Comparison of ENCODE assay signal across 22 mouse cellular contexts in the genomic region with DNA sequence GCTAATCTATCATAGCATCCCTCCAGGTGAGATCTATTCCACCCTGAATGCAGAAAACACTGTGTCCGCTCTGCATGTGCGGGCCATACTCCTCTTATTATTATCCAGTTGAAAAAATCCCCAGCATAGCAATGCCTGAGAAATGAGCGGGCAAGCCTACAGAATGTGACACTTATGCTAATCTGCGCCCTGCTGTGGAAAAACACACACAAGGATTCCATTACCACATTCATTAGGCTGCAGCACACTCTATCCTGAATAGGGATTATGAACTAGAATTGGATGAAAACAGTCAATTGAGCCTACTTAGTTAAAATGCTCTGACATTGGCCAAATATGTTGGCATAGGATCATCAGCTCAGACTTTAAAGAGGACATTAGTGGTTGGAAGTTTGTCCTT.
DNase-seq lines count a peak whose midpoint lies in the region; ATAC-seq and TF ChIP-seq lines count a peak whose summit lies in the region.
"Had no signal": no experiment of that assay in that cellular context is flagged by ENCODE, and none has a peak within 500 bp of the region (broad histone marks: within the 10 kb centered on the region; RNA-seq: fewer than 3 reads in every experiment).

No protein-coding gene starts in this region.

- 0 out of 2 replicates have a peak, but pooled peaks cover 2% of the 10 kb centered on the region for H3K4me1 ChIP-seq in forebrain, embryonic 11.5 days (replicated peaks; ENCODE audit: control insufficient read depth, insufficient read depth, low read length)
- no peaks in the 10 kb centered on the region for H3K4me1 ChIP-seq in forebrain, postnatal 0 days (ENCODE audit: insufficient read depth)
- H3K4me1 ChIP-seq in midbrain, embryonic 13.5 days (replicated peaks): peaks cover 14% of the 10 kb centered on the region
- H3K4me1 ChIP-seq in midbrain, embryonic 10.5 days: peaks cover 13% of the 10 kb centered on the region
- 0 out of 2 replicates have a peak, but pooled peaks cover 7% of the 10 kb centered on the region for H3K4me1 ChIP-seq in midbrain, embryonic 14.5 days (ENCODE audit: control insufficient read depth, insufficient read depth, low read length)
- H3K4me1 ChIP-seq: liver, embryonic 12.5 days had no signal

- TF ChIP-seq CTCF in forebrain, postnatal 0 days (IDR thresholded peaks at IDR 0.05; ENCODE audit: low read depth): no peak

- no peak overlapping the region for H3K27ac ChIP-seq in forebrain, embryonic 11.5 days (ENCODE audit: low read depth, low read length)
- H3K27ac ChIP-seq in forebrain, postnatal 0 days (ENCODE audit: low read depth, low read length): no peak overlapping the region
- no peak overlapping the region for H3K27ac ChIP-seq in midbrain, embryonic 13.5 days
- no peak overlapping the region for H3K27ac ChIP-seq in midbrain, embryonic 10.5 days (replicated peaks)
- H3K27ac ChIP-seq in midbrain, embryonic 14.5 days (replicated peaks; ENCODE audit: low read depth, low read length): no peak overlapping the region
- H3K27ac ChIP-seq: embryonic facial prominence, embryonic 12.5 days; layer of hippocampus, adult 2 months; limb, embryonic 13.5 days; liver, embryonic 12.5 days; neural tube, embryonic 15.5 days had no signal

- no peak overlapping the region for H3K9ac ChIP-seq in forebrain, embryonic 11.5 days (ENCODE audit: low read length)
- H3K9ac ChIP-seq in forebrain, postnatal 0 days: no peak overlapping the region
- no peak overlapping the region for H3K9ac ChIP-seq in midbrain, embryonic 13.5 days (replicated peaks)
- H3K9ac ChIP-seq in midbrain, embryonic 14.5 days (replicated peaks; ENCODE audit: low read length): no peak overlapping the region
- H3K9ac ChIP-seq: embryonic facial prominence, embryonic 12.5 days; limb, embryonic 13.5 days; liver, embryonic 12.5 days; neural tube, embryonic 15.5 days had no signal

- ATAC-seq in forebrain, embryonic 11.5 days (replicated peaks; ENCODE audit: low FRiP score): 0 out of 2 replicates have a peak, but pooled peaks have one; percentile 46
- ATAC-seq in forebrain, postnatal 0 days: no peak
- ATAC-seq in midbrain, embryonic 13.5 days: peak; percentile 60; the same call in 1 of the 2 replicates
- ATAC-seq in midbrain, embryonic 14.5 days (ENCODE audit: low FRiP score, low TSS enrichment): no peak
- ATAC-seq: intestine, postnatal 0 days; liver, embryonic 12.5 days had no signal

- 36% methylated on average over 4 of the region's 4 CpGs for WGBS in forebrain, embryonic 11.5 days
- 14% methylated on average over 4 of the region's 4 CpGs for WGBS in forebrain, postnatal 0 days
- WGBS in midbrain, embryonic 13.5 days: 33% methylated on average over 4 of the region's 4 CpGs
- 56% methylated on average over 4 of the region's 4 CpGs for WGBS in midbrain, embryonic 10.5 days
- WGBS in midbrain, embryonic 14.5 days: 27% methylated on average over 4 of the region's 4 CpGs

- intact Hi-C loops in heart, postnatal 14 days (cut with DNase I): no loop called here

- H3K36me3 ChIP-seq in forebrain, embryonic 11.5 days (ENCODE audit: control insufficient read depth, insufficient read depth, low read length): no peaks in the 10 kb centered on the region
- no peaks in the 10 kb centered on the region for H3K36me3 ChIP-seq in forebrain, postnatal 0 days (ENCODE audit: insufficient read depth)
- no peaks in the 10 kb centered on the region for H3K36me3 ChIP-seq in midbrain, embryonic 13.5 days
- H3K36me3 ChIP-seq in midbrain, embryonic 10.5 days: no peaks in the 10 kb centered on the region
- no peaks in the 10 kb centered on the region for H3K36me3 ChIP-seq in midbrain, embryonic 14.5 days (ENCODE audit: control insufficient read depth, insufficient read depth, low read length)
- H3K36me3 ChIP-seq: embryonic facial prominence, embryonic 12.5 days; limb, embryonic 13.5 days; liver, embryonic 12.5 days; neural tube, embryonic 15.5 days had no signal

- H3K4me3 ChIP-seq in forebrain, embryonic 11.5 days (ENCODE audit: low read depth, low read length): no peak overlapping the region
- no peak overlapping the region for H3K4me3 ChIP-seq in forebrain, postnatal 0 days (ENCODE audit: low read depth, low read length)
- no peak overlapping the region for H3K4me3 ChIP-seq in midbrain, embryonic 13.5 days (replicated peaks)
- H3K4me3 ChIP-seq in midbrain, embryonic 10.5 days: no peak overlapping the region
- no peak overlapping the region for H3K4me3 ChIP-seq in midbrain, embryonic 14.5 days (replicated peaks; ENCODE audit: low read depth, low read length)
- H3K4me3 ChIP-seq: embryonic facial prominence, embryonic 12.5 days; layer of hippocampus, adult 2 months; limb, embryonic 13.5 days; liver, embryonic 12.5 days; neural tube, embryonic 15.5 days had no signal

- no peaks in the 10 kb centered on the region for H3K9me3 ChIP-seq in forebrain, embryonic 11.5 days (ENCODE audit: control insufficient read depth, low read length)
- H3K9me3 ChIP-seq in forebrain, postnatal 0 days (ENCODE audit: low read length): no peaks in the 10 kb centered on the region
- no peaks in the 10 kb centered on the region for H3K9me3 ChIP-seq in midbrain, embryonic 13.5 days
- H3K9me3 ChIP-seq in midbrain, embryonic 10.5 days (replicated peaks): no peaks in the 10 kb centered on the region
- no peaks in the 10 kb centered on the region for H3K9me3 ChIP-seq in midbrain, embryonic 14.5 days (ENCODE audit: control insufficient read depth, low read length)
- H3K9me3 ChIP-seq: embryonic facial prominence, embryonic 12.5 days; limb, embryonic 13.5 days; liver, embryonic 12.5 days; neural tube, embryonic 15.5 days had no signal

- no peak overlapping the region for H3K4me2 ChIP-seq in forebrain, embryonic 11.5 days (ENCODE audit: low read depth, low read length, severe bottlenecking)
- no peak overlapping the region for H3K4me2 ChIP-seq in forebrain, postnatal 0 days (ENCODE audit: low read depth)
- H3K4me2 ChIP-seq in midbrain, embryonic 13.5 days (replicated peaks): no peak overlapping the region
- no peak overlapping the region for H3K4me2 ChIP-seq in midbrain, embryonic 14.5 days (ENCODE audit: low read length)
- H3K4me2 ChIP-seq: embryonic facial prominence, embryonic 12.5 days; heart, embryonic 11.5 days; limb, embryonic 13.5 days; liver, embryonic 12.5 days; neural tube, embryonic 15.5 days had no signal

- DNase-seq in forebrain, embryonic 11.5 days (ENCODE audit: low spot score): no peak
- DNase-seq in forebrain, postnatal 0 days: no peak
- DNase-seq in midbrain, embryonic 10.5 days (ENCODE audit: low spot score): no peak
- peak; percentile 56 for DNase-seq in midbrain, embryonic 14.5 days
- DNase-seq in yolk sac, embryonic 10.5 days (ENCODE audit: low spot score): no peak
- DNase-seq in embryo, embryonic 10 days (ENCODE audit: low spot score): no peak
- DNase-seq in heart, postnatal 14 days: no peak
- DNase-seq: adrenal gland, postnatal 14 days; cerebellum, adult 8-10 months; gastrocnemius, postnatal 10 days; kidney, postnatal 25 days; layer of hippocampus, postnatal 36 days; lung, adult 18-20 months; lung, postnatal 10 days had no signal

- H3K27me3 ChIP-seq in forebrain, embryonic 11.5 days (ENCODE audit: control insufficient read depth, insufficient read depth, low read length): peaks cover 11% of the 10 kb centered on the region; the same call in 1 of the 2 replicates
- H3K27me3 ChIP-seq in forebrain, postnatal 0 days (ENCODE audit: insufficient read depth, low read length): no peaks in the 10 kb centered on the region; the same call in 1 of the 2 replicates
- H3K27me3 ChIP-seq in midbrain, embryonic 13.5 days: peaks cover 44% of the 10 kb centered on the region
- H3K27me3 ChIP-seq in midbrain, embryonic 10.5 days (ENCODE audit: low read depth, poor library complexity, severe bottlenecking): peaks cover 44% of the 10 kb centered on the region
- peaks cover 3% of the 10 kb centered on the region; the same call in 1 of the 2 replicates for H3K27me3 ChIP-seq in midbrain, embryonic 14.5 days (ENCODE audit: control insufficient read depth, insufficient read depth, low read length)
- H3K27me3 ChIP-seq: embryonic facial prominence, embryonic 12.5 days; liver, embryonic 12.5 days; neural tube, embryonic 15.5 days had no signal

Comparison
In these comparisons a context has a peak if more than half of its experiments do, and no peak if none do; other contexts are left out.
1. ATAC-seq: peak in forebrain, embryonic 11.5 days (single experiment) and midbrain, embryonic 13.5 days (single experiment); none in forebrain, postnatal 0 days (single experiment) and midbrain, embryonic 14.5 days (single experiment).